Mouse (Mus musculus) small intestine, adult 2 months (tissue): ENCODE data around the gene Hap1. TPM values are rescaled to one million over a fixed set of nuclear protein-coding genes. Genes with fewer than 3 reads are reported as not detected.

ENCODE experiments used
- H3K27ac ChIP-seq: fragments of 200-500 bp; 2 replicates; pipeline ENCODE4 v1.5.1; 2012; ENCODE audit warnings: low read depth, low read length, control low read depth, inconsistent platforms; ENCODE audit not compliant: insufficient read depth
- H3K27me3 ChIP-seq: fragments of 200-500 bp; 2 replicates; pipeline ENCODE4 v1.6.1; 2012; ENCODE audit warnings: mild to moderate bottlenecking, moderate library complexity, low read length, inconsistent platforms; ENCODE audit not compliant: control insufficient read depth, insufficient read depth
- H3K36me3 ChIP-seq: fragments of 200-500 bp; 2 replicates; pipeline ENCODE4 v1.6.1; 2012; ENCODE audit warnings: mild to moderate bottlenecking, low read length, control low read depth, inconsistent platforms; ENCODE audit not compliant: control insufficient read depth, insufficient read depth
- H3K4me1 ChIP-seq: fragments of 200-500 bp; 2 replicates; pipeline ENCODE4 v1.6.1; 2012; ENCODE audit warnings: low read length, inconsistent platforms, mixed read lengths; ENCODE audit not compliant: control insufficient read depth, insufficient read depth, insufficient read length
- H3K4me3 ChIP-seq: fragments of 200-500 bp; 2 replicates; pipeline ENCODE4 v1.5.1; 2012; ENCODE audit warnings: low read depth, mild to moderate bottlenecking, control low read depth, inconsistent platforms, low read length, moderate library complexity
- CTCF ChIP-seq: fragments of 200-500 bp; IDR thresholded peaks from 2 replicates; pipeline ENCODE4 v1.5.1; 2012; ENCODE audit warnings: low read depth, mild to moderate bottlenecking, control low read depth, inconsistent platforms, low read length, moderate library complexity, mixed read lengths; ENCODE audit not compliant: insufficient replicate concordance, insufficient read length; ENCODE audit errors: extremely low read depth
- POLR2A ChIP-seq: fragments of 200-500 bp; IDR thresholded peaks from 2 replicates; pipeline ENCODE4 v1.6.1; 2012; ENCODE audit warnings: low read depth, mild to moderate bottlenecking, control low read depth, inconsistent platforms, low read length, moderate library complexity
- WGBS: fragments of 180-500 bp; shearing (Covaris S2); methylation state at CpG from one replicate; pipeline ENCODE4 v1.1.7; 2018; 5-methylcytosine and 5-hydroxymethylcytosine counted together
- polyA plus RNA-seq: library from polyadenylated mRNA; depleted of rRNA; stranded (reverse); fragments of >200 nt; gene quantifications from 2 replicates; pipeline ENCODE4 v1.2.3, GENCODE M21; 2012

The Hap1 gene
- polyA plus RNA-seq, 1 experiment, result 4.6 TPM

- Histone ChIP-seq H3K27ac (no peak overlapping the region), H3K4me3 (no peak overlapping the region), H3K4me1 (peaks cover 31% of the 10 kb centered on the region), H3K36me3 (peaks cover 3% of the 10 kb centered on the region; the same call in 1 of the 2 replicates), H3K27me3 (no peaks in the 10 kb centered on the region)
- no peak for TF ChIP-seq POLR2A
- TF ChIP-seq CTCF, result no peak
- WGBS, result 73% methylated on average over 9 of the region's 9 CpGs
Measured at GRCm38 (mm10) chr11:100399320-100399719, 43.4 kb upstream of the Hap1 start.

GRCm38 (mm10) chr11:100398517-100398916 lies 42.6 kb upstream of the Hap1 start:
- Histone ChIP-seq H3K4me3 (no peak overlapping the region), H3K36me3 (peaks cover 3% of the 10 kb centered on the region; the same call in 1 of the 2 replicates), H3K27ac (peak overlapping the region; percentile 32; the same call in 1 of the 2 replicates), H3K4me1 (peaks cover 36% of the 10 kb centered on the region), H3K27me3 (no peaks in the 10 kb centered on the region)
- 78% methylated on average over 7 of the region's 7 CpGs for WGBS
- TF ChIP-seq CTCF (no peak), POLR2A (no peak)

GRCm38 (mm10) chr11:100397600-100398389 lies 41.9 kb upstream of the Hap1 start, which contains the start of gene Jup:
Jup (minus strand) TSS chr11:100397763.
- peak; percentile 99 for TF ChIP-seq POLR2A
- TF ChIP-seq CTCF, result no peak
- Histone ChIP-seq H3K27me3 (no peaks in the 10 kb centered on the region), H3K4me3 (peak within 1 kb of the TSS; percentile 74), H3K4me1 (peaks cover 34% of the 10 kb centered on the region), H3K36me3 (peaks cover 6% of the 10 kb centered on the region), H3K27ac (peak within 1 kb of the TSS; percentile 99)
- under 1% methylated on average over 37 of the region's 37 CpGs for WGBS

- WGBS, result 1% methylated on average over 42 of the region's 42 CpGs
- no peaks in the 10 kb centered on the region for H3K27me3 ChIP-seq
- TF ChIP-seq CTCF (0 out of 2 replicates have a peak, but pooled peaks have one; percentile 35), POLR2A (peak; percentile 35; the same call in 1 of the 2 replicates)
- H3K36me3 ChIP-seq, result peaks cover 7% of the 10 kb centered on the region
- H3K27ac ChIP-seq, result peak overlapping the region; percentile 99
- peaks cover 28% of the 10 kb centered on the region for H3K4me1 ChIP-seq
- peak overlapping the region; percentile 74 for H3K4me3 ChIP-seq
Measured at GRCm38 (mm10) chr11:100396886-100397599, 41.1 kb upstream of the Hap1 start.

GRCm38 (mm10) chr11:100395861-100396631 lies 40.1 kb upstream of the Hap1 start:
- 13% methylated on average over 17 of the region's 17 CpGs for WGBS
- peaks cover 7% of the 10 kb centered on the region for H3K36me3 ChIP-seq
- H3K27ac ChIP-seq, result peak overlapping the region; percentile 99
- H3K4me3 ChIP-seq, result peak overlapping the region; percentile 74
- TF ChIP-seq POLR2A (0 out of 2 replicates have a peak, but pooled peaks have one; percentile 14), CTCF (no peak)
- H3K27me3 ChIP-seq, result no peaks in the 10 kb centered on the region
- peaks cover 31% of the 10 kb centered on the region for H3K4me1 ChIP-seq

GRCm38 (mm10) chr11:100395200-100395599 lies 39.3 kb upstream of the Hap1 start:
- peaks cover 8% of the 10 kb centered on the region for H3K36me3 ChIP-seq
- WGBS, result 12% methylated on average over 11 of the region's 11 CpGs
- peak; percentile 49; the same call in 1 of the 2 replicates for TF ChIP-seq POLR2A
- TF ChIP-seq CTCF, result no peak
- no peaks in the 10 kb centered on the region for H3K27me3 ChIP-seq
- H3K4me1 ChIP-seq, result peaks cover 37% of the 10 kb centered on the region
- H3K27ac ChIP-seq, result peak overlapping the region; percentile 99
- H3K4me3 ChIP-seq, result peak overlapping the region; percentile 74
